Mouse (Mus musculus): ENCODE measurements around the gene Lhpp. TPM values are rescaled to one million over a fixed set of nuclear protein-coding genes. Genes with fewer than 3 reads are reported as not detected.

The Lhpp gene
- total and polyA plus RNA-seq, 2 experiments from 2014 or later = 42.5 to 53.3 TPM

DNA sequence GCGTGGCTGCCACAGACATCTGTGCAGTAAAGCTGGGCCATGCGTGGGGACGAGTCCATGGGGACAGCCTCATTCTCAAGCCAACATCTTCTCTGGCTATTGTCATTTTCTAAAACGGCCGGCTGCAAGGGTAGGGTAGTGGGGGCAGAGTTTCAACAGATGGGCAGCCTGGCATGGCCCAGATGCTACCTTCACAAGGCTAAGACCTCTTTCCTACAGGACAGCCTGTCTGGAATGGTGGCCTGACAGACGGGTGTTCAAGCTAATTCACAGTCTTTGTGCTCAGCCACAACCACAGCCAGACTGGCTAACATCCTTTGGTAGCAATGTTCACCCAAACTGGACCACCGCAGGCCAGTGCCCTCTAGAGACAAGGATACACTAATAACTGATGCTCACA is 120.1 kb downstream of the Lhpp start:
- Histone ChIP-seq H3K27ac (peak overlapping the region; percentile 70; the same call in 1 of the 2 replicates), H3K9ac (replicated peaks; ENCODE audit: low read length) (no peak overlapping the region), H3K4me1 (ENCODE audit: insufficient read depth, low read length) (peaks cover 34% of the 10 kb centered on the region), H3K4me3 (ENCODE audit: low read length) (no peak overlapping the region), H3K27me3 (ENCODE audit: insufficient read depth, low read length) (no peaks in the 10 kb centered on the region), H3K9me3 (ENCODE audit: low read length) (no peaks in the 10 kb centered on the region), H3K36me3 (ENCODE audit: insufficient read depth, low read length) (no peaks in the 10 kb centered on the region), H3K4me2 (ENCODE audit: low read depth, low read length) (no peak overlapping the region)
- TF ChIP-seq CTCF (IDR thresholded peaks at IDR 0.05; ENCODE audit: low read depth) = 0 out of 2 replicates have a peak, but pooled peaks have one; percentile 11
- DNase-seq (ENCODE audit: low spot score) (peak; percentile 39), ATAC-seq (peak; percentile 24; the same call in 1 of the 2 replicates)
- 46% methylated on average over 7 of the region's 7 CpGs for WGBS

DNA sequence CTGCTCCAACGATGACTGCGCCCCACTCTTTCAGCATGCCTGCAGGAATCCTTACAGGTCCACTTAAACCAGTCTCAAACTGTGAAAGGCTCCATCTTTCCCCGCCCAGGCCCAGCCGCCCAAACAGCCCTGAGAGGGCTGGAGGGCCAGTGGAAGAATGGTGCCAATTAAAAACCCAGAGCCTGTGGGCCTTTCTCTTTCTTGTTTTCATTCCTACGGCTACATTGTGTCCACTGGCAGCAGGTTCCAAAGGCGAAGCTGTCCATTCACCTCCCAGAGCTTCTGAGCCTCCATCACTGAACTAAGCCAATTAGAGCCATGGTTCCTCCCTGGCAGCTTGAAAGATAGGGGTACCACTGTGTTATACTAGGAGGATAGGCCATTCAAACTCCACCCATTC is 121.1 kb downstream of the Lhpp start:
- Histone ChIP-seq H3K36me3 (ENCODE audit: insufficient read depth, low read length) (no peaks in the 10 kb centered on the region), H3K4me3 (ENCODE audit: low read length) (no peak overlapping the region), H3K4me2 (ENCODE audit: low read depth, low read length) (no peak overlapping the region), H3K4me1 (ENCODE audit: insufficient read depth, low read length) (peaks cover 44% of the 10 kb centered on the region), H3K27ac (peak overlapping the region; percentile 70; the same call in 1 of the 2 replicates), H3K9me3 (ENCODE audit: low read length) (no peaks in the 10 kb centered on the region), H3K9ac (replicated peaks; ENCODE audit: low read length) (no peak overlapping the region), H3K27me3 (ENCODE audit: insufficient read depth, low read length) (no peaks in the 10 kb centered on the region)
- DNase-seq (ENCODE audit: low spot score) (no peak), ATAC-seq (no peak)
- TF ChIP-seq CTCF (IDR thresholded peaks at IDR 0.05; ENCODE audit: low read depth) = no peak
- WGBS = 38% methylated on average over 6 of the region's 6 CpGs

DNA sequence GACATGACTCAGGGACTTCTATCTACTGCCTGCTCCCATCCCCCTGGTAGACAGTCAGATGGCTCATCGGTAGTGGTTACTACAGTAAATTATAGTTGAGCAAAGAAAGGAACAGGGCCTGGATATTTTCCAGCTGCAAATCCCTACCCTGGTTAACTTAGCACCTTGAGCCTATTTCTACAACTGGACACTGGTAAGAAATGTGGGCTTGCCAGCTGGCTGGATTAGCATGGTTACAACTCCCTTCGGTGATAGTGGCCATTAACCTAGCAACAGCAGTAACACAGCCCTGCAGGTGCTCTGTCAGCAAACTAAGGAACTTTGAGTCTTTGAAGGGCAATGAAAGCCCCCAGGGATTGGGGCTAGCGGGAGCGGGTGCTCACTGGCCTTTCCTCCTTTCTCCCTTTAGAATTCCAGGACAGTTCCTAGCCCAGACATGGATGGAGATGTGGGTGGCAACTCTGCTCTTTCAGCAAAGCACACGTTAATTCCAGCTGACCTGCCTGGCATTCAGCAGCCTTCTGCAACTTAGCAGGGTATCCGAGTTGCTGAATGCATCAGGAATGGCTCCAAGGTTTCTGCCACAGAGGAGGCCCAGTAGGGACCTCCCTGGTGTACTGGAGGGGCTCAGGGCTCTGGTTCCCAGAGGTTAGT is 121.8 kb downstream of the Lhpp start:
- DNase-seq (ENCODE audit: low spot score) (peak; percentile 70), ATAC-seq (no peak)
- H3K36me3 ChIP-seq (ENCODE audit: insufficient read depth, low read length) = no peaks in the 10 kb centered on the region
- no peaks in the 10 kb centered on the region for H3K9me3 ChIP-seq (ENCODE audit: low read length)
- 26% methylated on average over 6 of the region's 6 CpGs for WGBS
- H3K27ac ChIP-seq = peak overlapping the region; percentile 70; the same call in 1 of the 2 replicates
- no peak overlapping the region for H3K4me2 ChIP-seq (ENCODE audit: low read depth, low read length)
- no peak overlapping the region for H3K9ac ChIP-seq (replicated peaks; ENCODE audit: low read length)
- H3K27me3 ChIP-seq (ENCODE audit: insufficient read depth, low read length) = no peaks in the 10 kb centered on the region
- no peak for TF ChIP-seq CTCF (IDR thresholded peaks at IDR 0.05; ENCODE audit: low read depth)
- peaks cover 40% of the 10 kb centered on the region for H3K4me1 ChIP-seq (ENCODE audit: insufficient read depth, low read length)
- H3K4me3 ChIP-seq (ENCODE audit: low read length) = no peak overlapping the region

DNA sequence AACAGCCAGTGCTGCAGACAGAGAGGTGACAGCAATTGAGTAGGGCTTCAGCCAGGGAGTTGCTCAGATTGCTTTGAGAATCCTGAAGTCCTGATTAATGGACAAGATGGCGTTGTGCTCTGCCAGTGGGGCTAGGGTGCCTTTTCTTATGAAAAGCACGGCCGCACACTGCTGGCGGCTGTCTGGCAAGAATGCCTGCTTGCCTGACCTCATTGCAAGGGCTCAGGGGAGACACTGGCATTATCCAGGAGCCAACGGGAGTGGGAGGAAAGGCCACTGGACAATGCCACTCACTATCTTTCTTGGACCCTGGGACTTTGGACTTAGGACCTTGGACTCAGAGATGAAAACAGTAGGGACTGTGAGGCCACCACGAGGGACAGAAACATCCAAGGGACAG is 123.1 kb downstream of the Lhpp start:
- H3K9me3 ChIP-seq (ENCODE audit: low read length) = no peaks in the 10 kb centered on the region
- H3K36me3 ChIP-seq (ENCODE audit: insufficient read depth, low read length) = no peaks in the 10 kb centered on the region
- peak; percentile 39 for DNase-seq (ENCODE audit: low spot score)
- TF ChIP-seq CTCF (IDR thresholded peaks at IDR 0.05; ENCODE audit: low read depth) = no peak
- ATAC-seq = no peak
- peak overlapping the region; percentile 66 for H3K27ac ChIP-seq
- no peak overlapping the region for H3K9ac ChIP-seq (replicated peaks; ENCODE audit: low read length)
- H3K4me2 ChIP-seq (ENCODE audit: low read depth, low read length) = no peak overlapping the region
- H3K4me3 ChIP-seq (ENCODE audit: low read length) = no peak overlapping the region
- 25% methylated on average over 6 of the region's 6 CpGs for WGBS
- peaks cover 40% of the 10 kb centered on the region for H3K4me1 ChIP-seq (ENCODE audit: insufficient read depth, low read length)
- H3K27me3 ChIP-seq (ENCODE audit: insufficient read depth, low read length) = no peaks in the 10 kb centered on the region

DNA sequence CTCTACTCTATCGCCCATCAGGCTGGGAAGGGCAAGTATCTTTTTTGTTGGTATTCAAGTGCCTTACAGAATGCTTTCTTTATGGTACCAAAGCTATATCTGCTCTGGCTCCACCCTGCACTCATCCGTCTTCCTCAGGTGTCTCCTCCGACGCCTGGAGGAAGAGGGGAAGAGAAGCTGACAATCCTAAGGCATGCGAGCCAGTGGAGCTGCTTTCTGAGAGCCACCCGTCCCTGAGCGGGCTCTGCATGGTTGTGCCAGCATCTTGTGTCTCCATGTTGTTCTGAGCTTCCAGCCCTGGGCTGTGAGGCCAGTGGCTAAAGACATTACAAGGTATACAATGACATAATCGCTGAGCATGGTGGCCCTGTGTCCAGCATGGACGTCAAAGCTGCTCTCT is 123.8 kb downstream of the Lhpp start:
- DNase-seq (ENCODE audit: low spot score) = no peak
- Histone ChIP-seq H3K4me1 (ENCODE audit: insufficient read depth, low read length) (peaks cover 40% of the 10 kb centered on the region), H3K36me3 (ENCODE audit: insufficient read depth, low read length) (no peaks in the 10 kb centered on the region), H3K9ac (replicated peaks; ENCODE audit: low read length) (no peak overlapping the region), H3K9me3 (ENCODE audit: low read length) (no peaks in the 10 kb centered on the region), H3K27me3 (ENCODE audit: insufficient read depth, low read length) (no peaks in the 10 kb centered on the region), H3K4me3 (ENCODE audit: low read length) (no peak overlapping the region), H3K4me2 (ENCODE audit: low read depth, low read length) (no peak overlapping the region), H3K27ac (peak overlapping the region; percentile 66; the same call in 1 of the 2 replicates)
- ATAC-seq = no peak
- WGBS = 77% methylated on average over 9 of the region's 9 CpGs
- no peak for TF ChIP-seq CTCF (IDR thresholded peaks at IDR 0.05; ENCODE audit: low read depth)

DNA sequence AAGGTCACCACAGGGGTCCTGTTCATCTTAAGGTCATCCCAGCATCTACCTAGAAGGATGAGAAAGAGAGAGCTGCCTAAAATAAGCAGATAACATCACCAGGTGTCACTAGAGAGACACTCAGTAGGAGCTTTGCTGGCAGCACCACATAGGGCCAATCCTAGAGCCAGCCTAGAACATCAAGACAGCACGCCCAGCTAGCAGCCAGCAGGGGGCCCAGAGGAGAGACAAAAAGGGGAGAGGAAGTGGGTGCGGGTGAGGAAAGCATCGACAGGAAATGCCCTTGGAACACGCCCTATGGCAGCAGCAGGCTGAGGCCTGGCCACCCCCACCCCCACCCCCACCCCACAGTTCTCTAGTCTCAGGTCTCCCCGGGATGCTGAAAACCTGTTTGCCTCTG is 124.7 kb downstream of the Lhpp start:
- no peak for ATAC-seq
- no peak overlapping the region for H3K27ac ChIP-seq
- 67% methylated on average over 5 of the region's 5 CpGs for WGBS

More for the DNA sequence above, 124.7 kb downstream of the Lhpp start:
- no peak overlapping the region for H3K4me2 ChIP-seq (ENCODE audit: low read depth, low read length)
- peak; percentile 48 for TF ChIP-seq CTCF (IDR thresholded peaks at IDR 0.05; ENCODE audit: low read depth)
- no peaks in the 10 kb centered on the region for H3K27me3 ChIP-seq (ENCODE audit: insufficient read depth, low read length)
- no peak overlapping the region for H3K4me3 ChIP-seq (ENCODE audit: low read length)
- H3K4me1 ChIP-seq (ENCODE audit: insufficient read depth, low read length) = peaks cover 40% of the 10 kb centered on the region
- H3K36me3 ChIP-seq (ENCODE audit: insufficient read depth, low read length) = no peaks in the 10 kb centered on the region
- H3K9me3 ChIP-seq (ENCODE audit: low read length) = no peaks in the 10 kb centered on the region
- DNase-seq (ENCODE audit: low spot score) = no peak
- H3K9ac ChIP-seq (replicated peaks; ENCODE audit: low read length) = no peak overlapping the region

Measured in hindbrain, postnatal 0 days (tissue).